ENCODE assay signal across 11 mouse cellular contexts in the genomic region with DNA sequence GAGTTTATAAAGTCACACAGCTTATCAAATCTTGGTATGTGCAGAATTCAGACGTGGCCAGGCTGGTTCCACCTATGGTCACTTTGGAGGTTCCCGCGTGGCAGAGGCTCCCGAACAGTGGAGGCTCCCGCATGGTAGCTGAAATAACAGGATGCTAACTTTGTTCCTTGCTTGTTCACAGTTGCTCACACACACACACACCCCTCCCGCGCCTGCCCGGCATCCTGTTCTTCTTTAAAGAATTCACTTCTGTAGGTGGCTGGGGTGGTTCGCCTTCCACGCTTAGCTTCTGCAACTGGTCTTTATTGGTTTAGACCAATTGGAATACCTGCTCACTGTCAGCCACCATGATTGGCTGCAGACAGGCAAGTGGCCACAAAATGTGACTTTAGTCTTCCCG. TPM values are rescaled to one million over a fixed set of nuclear protein-coding genes. Genes with fewer than 3 reads are reported as not detected.
DNase-seq lines count a peak whose midpoint lies in the region; ATAC-seq lines count a peak whose summit lies in the region.
"Had no signal": no experiment of that assay in that cellular context is flagged by ENCODE, and none has a peak within 500 bp of the region (broad histone marks: within the 10 kb centered on the region; RNA-seq: fewer than 3 reads in every experiment).

No protein-coding gene starts in this region.

- no peaks in the 10 kb centered on the region for H3K36me3 ChIP-seq in heart, embryonic 13.5 days
- no peaks in the 10 kb centered on the region for H3K36me3 ChIP-seq in megakaryocyte, embryonic 14.5 days (replicated peaks; ENCODE audit: low read length)
- H3K36me3 ChIP-seq: midbrain, embryonic 10.5 days had no signal

- no peaks in the 10 kb centered on the region for H3K9me3 ChIP-seq in heart, embryonic 13.5 days
- no peaks in the 10 kb centered on the region for H3K9me3 ChIP-seq in megakaryocyte, embryonic 14.5 days
- H3K9me3 ChIP-seq: midbrain, embryonic 10.5 days had no signal

- ATAC-seq in heart, embryonic 13.5 days (ENCODE audit: extremely low read depth, insufficient number of reproducible peaks, low FRiP score, low TSS enrichment): no peak

- DNase-seq in heart, postnatal 10 days: no peak
- DNase-seq in right cerebral cortex, adult 18-20 months: peak; percentile 54
- DNase-seq in right cerebral cortex, postnatal 10 days (ENCODE audit: low spot score in 2 of 2): no peak
- peak; percentile 57 for DNase-seq in thymus, postnatal 25 days
- DNase-seq in embryo, embryonic 10.5 days (ENCODE audit: low spot score): no peak
- no peak for DNase-seq in adrenal gland, adult 18-20 months (ENCODE audit: low spot score in 2 of 2)
- DNase-seq: cerebellum, adult 9-10 months; lung, adult 18-20 months had no signal

- H3K27me3 ChIP-seq in heart, embryonic 13.5 days (replicated peaks): no peaks in the 10 kb centered on the region
- H3K27me3 ChIP-seq in megakaryocyte, embryonic 14.5 days (replicated peaks): no peaks in the 10 kb centered on the region

- no peak overlapping the region for H3K9ac ChIP-seq in heart, embryonic 13.5 days

- H3K27ac ChIP-seq in heart, embryonic 13.5 days (replicated peaks): no peak overlapping the region
- H3K27ac ChIP-seq: midbrain, embryonic 10.5 days had no signal

- H3K4me3 ChIP-seq in heart, embryonic 13.5 days: no peak overlapping the region
- peak overlapping the region; percentile 87 for H3K4me3 ChIP-seq in megakaryocyte, embryonic 14.5 days (replicated peaks)
- H3K4me3 ChIP-seq: midbrain, embryonic 10.5 days had no signal

- WGBS in heart, embryonic 13.5 days: 80% methylated on average over 11 of the region's 11 CpGs

- H3K4me2 ChIP-seq in heart, embryonic 13.5 days: peak overlapping the region; percentile 39; the same call in 1 of the 2 replicates

- intact Hi-C loops in heart, postnatal 10 days (cut with DNase I): no loop called here

- peaks cover 15% of the 10 kb centered on the region for H3K4me1 ChIP-seq in heart, embryonic 13.5 days
- H3K4me1 ChIP-seq in megakaryocyte, embryonic 14.5 days: peaks cover 51% of the 10 kb centered on the region

RNA-seq across cellular contexts. Expression of a gene that starts 33.3 kb away (rescaled TPM):
- polyA plus RNA-seq in heart, embryonic 13.5 days (2015; fragmentation: Nextera tagmentation; extraction: Ambion mirVana): 28.5 and 35.1 TPM in 2 replicates
- 10 to 100 TPM; 28.3 to 34.3 TPM for total RNA-seq in heart, postnatal 10 days (2021)
- polyA plus RNA-seq in megakaryocyte, embryonic 14.5 days (2012; ENCODE audit: insufficient read depth, low replicate concordance): 62.0 and 120 TPM in 2 replicates
- total RNA-seq in adrenal gland, adult 18-20 months (2021): 10 to 100 TPM; 26.4 to 36.8 TPM

RNA-seq across cellular contexts. Expression of a gene that starts 41.6 kb away (rescaled TPM):
- 26.3 and 28.8 TPM in 2 replicates for polyA plus RNA-seq in heart, embryonic 13.5 days (2015; fragmentation: Nextera tagmentation; extraction: Ambion mirVana)
- 10 to 100 TPM; 18.0 to 18.4 TPM for total RNA-seq in heart, postnatal 10 days (2021)
- polyA plus RNA-seq in megakaryocyte, embryonic 14.5 days (2012; ENCODE audit: insufficient read depth, low replicate concordance): 17.5 and 51.3 TPM in 2 replicates
- 10 to 100 TPM; 35.8 to 45.9 TPM for total RNA-seq in adrenal gland, adult 18-20 months (2021)

Comparison
In these comparisons a context has a peak if more than half of its experiments do, and no peak if none do; other contexts are left out.
1. DNase-seq: peak in right cerebral cortex, adult 18-20 months (single experiment) and thymus, postnatal 25 days (single experiment); none in heart, postnatal 10 days (0 of 2), right cerebral cortex, postnatal 10 days (0 of 2), embryo, embryonic 10.5 days (single experiment) and adrenal gland, adult 18-20 months (0 of 2).